Mouse (Mus musculus): ENCODE measurements around the gene Olfr95. TPM values are rescaled to one million over a fixed set of nuclear protein-coding genes. Genes with fewer than 3 reads are reported as not detected.

Olfr95 gene
- polyA plus RNA-seq, 1 experiment = not detected

DNA sequence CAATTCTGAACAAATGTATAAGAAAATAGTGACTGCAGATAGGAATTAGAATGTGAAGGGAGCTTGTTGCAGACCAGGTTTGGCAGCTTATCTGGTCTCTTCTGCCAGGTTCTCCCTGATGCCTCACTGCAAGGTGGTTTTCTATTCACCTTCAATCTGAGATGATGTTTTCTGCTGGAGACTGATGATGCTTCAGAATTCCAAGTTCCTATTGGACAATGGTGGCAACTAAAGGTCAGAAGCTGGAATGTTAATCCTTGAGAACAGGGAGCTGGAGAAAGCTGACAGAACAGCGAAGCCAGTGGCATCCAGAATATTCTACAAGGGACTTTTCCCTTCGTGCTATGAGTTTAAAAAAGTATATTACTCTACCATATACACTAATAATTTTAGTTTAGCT, 22.2 kb downstream of the Olfr95 start:
- no peaks in the 10 kb centered on the region for H3K79me2 ChIP-seq (ENCODE audit: control insufficient read depth, insufficient read depth)

DNA sequence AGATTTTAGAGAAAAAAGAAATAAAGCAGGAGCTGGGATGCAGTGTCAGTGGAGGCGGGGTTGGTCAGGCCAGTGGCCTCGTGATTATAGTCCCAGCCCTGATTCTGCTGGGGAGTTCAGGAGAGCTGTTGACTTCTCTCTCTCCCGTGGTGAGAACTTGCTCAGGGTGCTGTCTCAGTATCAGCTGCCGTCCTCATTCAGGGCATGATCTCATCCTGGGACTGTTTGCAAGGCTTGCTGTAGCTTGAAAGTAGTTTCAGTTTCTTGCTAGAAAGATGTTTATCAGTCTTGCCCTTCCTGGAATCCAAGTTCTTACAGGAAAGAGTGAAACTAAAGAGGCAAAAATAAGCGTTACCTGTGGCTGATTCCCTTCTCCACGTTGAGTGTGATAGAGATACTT, 27.4 kb downstream of the Olfr95 start:
- TF ChIP-seq FOSL1 (IDR thresholded peaks at IDR 0.05; ENCODE audit: insufficient read depth, low read length, poor library complexity, severe bottlenecking) (no peak), CTCF (IDR thresholded peaks at IDR 0.05; ENCODE audit: control insufficient read depth, insufficient read depth, insufficient read length) (no peak)
- Histone ChIP-seq H3K4me3 (ENCODE audit: insufficient read depth, poor library complexity, severe bottlenecking) (no peak overlapping the region), H3K27me3 (ENCODE audit: control insufficient read depth, insufficient read depth, insufficient read length) (no peaks in the 10 kb centered on the region), H3K36me3 (ENCODE audit: control insufficient read depth, insufficient read depth) (no peaks in the 10 kb centered on the region), H3ac (ENCODE audit: control insufficient read depth, insufficient read length, low read depth) (no peak overlapping the region), H3K79me2 (ENCODE audit: control insufficient read depth, insufficient read depth) (no peaks in the 10 kb centered on the region), H3K79me3 (ENCODE audit: low read depth) (no peaks in the 10 kb centered on the region)

More for the DNA sequence above, 22.2 kb downstream of the Olfr95 start:
- TF ChIP-seq MYOD1 (IDR thresholded peaks at IDR 0.05; ENCODE audit: control insufficient read depth, insufficient read length, low read depth) (no peak), MYOG (IDR thresholded peaks at IDR 0.05; ENCODE audit: control insufficient read depth, extremely low read depth, insufficient read length) (no peak)
- H3ac ChIP-seq (ENCODE audit: control insufficient read depth, insufficient read length, low read depth) = no peak overlapping the region
- no peak overlapping the region for H3K4me3 ChIP-seq (ENCODE audit: insufficient read depth, poor library complexity, severe bottlenecking)
- no peaks in the 10 kb centered on the region for H3K79me3 ChIP-seq (ENCODE audit: low read depth)
- no peaks in the 10 kb centered on the region for H3K27me3 ChIP-seq (ENCODE audit: control insufficient read depth, insufficient read depth, insufficient read length)
- H3K36me3 ChIP-seq (ENCODE audit: control insufficient read depth, insufficient read depth) = no peaks in the 10 kb centered on the region

DNA sequence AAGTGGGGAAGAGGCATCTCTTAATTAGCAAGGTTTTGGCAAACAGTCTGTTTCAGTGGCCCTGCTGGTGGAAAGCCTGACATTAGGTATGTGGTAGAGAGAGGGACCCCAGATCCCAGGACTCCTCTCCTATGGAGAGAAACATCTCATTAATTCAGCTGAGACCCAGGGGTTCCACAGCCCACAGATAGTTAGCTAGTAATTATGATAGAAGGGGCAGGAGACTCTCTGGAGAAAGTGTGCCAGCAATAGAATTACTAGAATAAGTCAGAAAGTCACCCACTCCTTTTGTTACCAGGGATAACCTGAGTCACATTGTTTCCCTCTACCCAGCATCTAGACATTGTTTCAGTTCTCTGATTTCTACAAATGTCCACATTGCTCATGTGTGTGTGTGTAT, 51.5 kb downstream of the Olfr95 start, which contains the start of gene Olfr93:
Gene Olfr93 (minus strand): TSS at position 101 of the 400 bp plus-strand sequence.
- H3K27me3 ChIP-seq (ENCODE audit: control insufficient read depth, insufficient read depth, insufficient read length) = no peaks in the 10 kb centered on the region
- no peak within 1 kb of the TSS for H3K4me3 ChIP-seq (ENCODE audit: insufficient read depth, poor library complexity, severe bottlenecking)
- H3ac ChIP-seq (ENCODE audit: control insufficient read depth, insufficient read length, low read depth) = no peak within 1 kb of the TSS
- no peaks in the 10 kb centered on the region for H3K79me3 ChIP-seq (ENCODE audit: low read depth)
- H3K36me3 ChIP-seq (ENCODE audit: control insufficient read depth, insufficient read depth) = no peaks in the 10 kb centered on the region
- no peaks in the 10 kb centered on the region for H3K79me2 ChIP-seq (ENCODE audit: control insufficient read depth, insufficient read depth)
- TF ChIP-seq FOSL1 (IDR thresholded peaks at IDR 0.05; ENCODE audit: insufficient read depth, low read length, poor library complexity, severe bottlenecking) = no peak

Other genes starting within 250 kb of the Olfr95 start
- gene 2410137M14Rik, start 231.9 kb downstream of the Olfr95 start, polyA plus RNA-seq (2012; fragmentation: generic; extraction: Trizol) = not detected
- 0.06 TPM for gene H2-M5, start 223.6 kb downstream of the Olfr95 start, polyA plus RNA-seq (2012; fragmentation: generic; extraction: Trizol)
- gene Zfp57, start 212.0 kb downstream of the Olfr95 start, polyA plus RNA-seq (2012; fragmentation: generic; extraction: Trizol) = 11.6 TPM
- gene Mog, start 189.7 kb downstream of the Olfr95 start, polyA plus RNA-seq (2012; fragmentation: generic; extraction: Trizol) = 0.02 TPM
- 6.1 TPM for gene Gabbr1, start 167.2 kb downstream of the Olfr95 start, polyA plus RNA-seq (2012; fragmentation: generic; extraction: Trizol)
- not detected for gene Olfr90, start 124.6 kb downstream of the Olfr95 start, polyA plus RNA-seq (2012; fragmentation: generic; extraction: Trizol)
- not detected for gene Olfr91, start 114.8 kb downstream of the Olfr95 start, polyA plus RNA-seq (2012; fragmentation: generic; extraction: Trizol)
- not detected for gene Olfr92, start 93.0 kb downstream of the Olfr95 start, polyA plus RNA-seq (2012; fragmentation: generic; extraction: Trizol)
- not detected for gene Olfr93, start 51.6 kb downstream of the Olfr95 start, polyA plus RNA-seq (2012; fragmentation: generic; extraction: Trizol)
- not detected for gene Ubd, start 19.2 kb downstream of the Olfr95 start, polyA plus RNA-seq (2012; fragmentation: generic; extraction: Trizol)
- gene Olfr94, start 12.1 kb downstream of the Olfr95 start, polyA plus RNA-seq (2012; fragmentation: generic; extraction: Trizol) = not detected
- not detected for gene Olfr96, start 7.0 kb upstream of the Olfr95 start, polyA plus RNA-seq (2012; fragmentation: generic; extraction: Trizol)
- gene Olfr97, start 24.2 kb upstream of the Olfr95 start, polyA plus RNA-seq (2012; fragmentation: generic; extraction: Trizol) = not detected
- not detected for gene Olfr98, start 50.6 kb upstream of the Olfr95 start, polyA plus RNA-seq (2012; fragmentation: generic; extraction: Trizol)
- gene H2-M3, start 57.1 kb upstream of the Olfr95 start, polyA plus RNA-seq (2012; fragmentation: generic; extraction: Trizol) = 2.0 TPM
- gene Olfr99, start 70.3 kb upstream of the Olfr95 start, polyA plus RNA-seq (2012; fragmentation: generic; extraction: Trizol) = not detected
- not detected for gene Olfr101, start 91.2 kb upstream of the Olfr95 start, polyA plus RNA-seq (2012; fragmentation: generic; extraction: Trizol)
- gene Olfr102, start 103.9 kb upstream of the Olfr95 start, polyA plus RNA-seq (2012; fragmentation: generic; extraction: Trizol) = not detected
- not detected for gene Olfr103, start 126.6 kb upstream of the Olfr95 start, polyA plus RNA-seq (2012; fragmentation: generic; extraction: Trizol)
- not detected for gene Olfr104-ps, start 146.5 kb upstream of the Olfr95 start, polyA plus RNA-seq (2012; fragmentation: generic; extraction: Trizol)
- gene Olfr105-ps, start 165.9 kb upstream of the Olfr95 start, polyA plus RNA-seq (2012; fragmentation: generic; extraction: Trizol) = not detected
- not detected for gene Olfr106-ps, start 177.3 kb upstream of the Olfr95 start, polyA plus RNA-seq (2012; fragmentation: generic; extraction: Trizol)
- gene Olfr107, start 186.1 kb upstream of the Olfr95 start, polyA plus RNA-seq (2012; fragmentation: generic; extraction: Trizol) = not detected
- not detected for gene Olfr108, start 232.4 kb upstream of the Olfr95 start, polyA plus RNA-seq (2012; fragmentation: generic; extraction: Trizol)
- not detected for gene Olfr109, start 245.8 kb upstream of the Olfr95 start, polyA plus RNA-seq (2012; fragmentation: generic; extraction: Trizol)